Comparison of ENCODE assay signal across 8 mouse cellular contexts in the genomic region with DNA sequence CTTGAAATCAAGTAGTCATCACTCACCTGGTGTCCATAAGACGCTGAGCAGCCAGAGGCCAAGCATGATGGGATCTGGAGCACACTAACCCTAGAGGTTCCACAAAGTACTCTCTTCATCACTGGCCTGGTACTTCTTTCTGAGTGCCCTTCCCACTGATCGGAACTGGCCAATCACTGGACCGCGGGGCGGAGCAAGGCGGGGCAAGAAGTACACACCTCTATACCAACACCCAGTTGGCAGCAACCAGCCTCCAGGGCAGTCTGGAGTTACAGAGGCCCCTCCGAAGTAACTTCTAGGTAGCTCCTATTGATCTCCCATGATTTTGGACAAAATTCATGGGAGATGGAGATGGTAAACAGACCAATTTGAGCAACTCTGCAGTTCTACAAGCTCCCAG. TPM values are rescaled to one million over a fixed set of nuclear protein-coding genes. Genes with fewer than 3 reads are reported as not detected.
A peak's percentile ranks its signal among the peaks of the same experiment; 100 is the strongest.
DNase-seq lines count a peak whose midpoint lies in the region; ATAC-seq and TF ChIP-seq lines count a peak whose summit lies in the region.

TSS of gene Adam8 (minus strand) at position 157 of the 400 bp plus-strand sequence.

- no peak within 1 kb of the TSS for H3K4me3 ChIP-seq in intestine, postnatal 0 days (ENCODE audit: low read depth, low read length)
- H3K4me3 ChIP-seq in midbrain, embryonic 10.5 days: no peak within 1 kb of the TSS
- H3K4me3 ChIP-seq in limb, embryonic 10.5 days: no peak within 1 kb of the TSS

- no peak within 1 kb of the TSS for H3K27ac ChIP-seq in intestine, postnatal 0 days (ENCODE audit: low read depth, low read length)
- no peak within 1 kb of the TSS for H3K27ac ChIP-seq in midbrain, embryonic 10.5 days (replicated peaks)
- H3K27ac ChIP-seq in limb, embryonic 10.5 days: no peak within 1 kb of the TSS

- DNase-seq in adrenal gland, postnatal 10 days: peak; percentile 70
- no peak for DNase-seq in adrenal gland, adult 8-10 months
- peak; percentile 23 for DNase-seq in MEL-GATA-1-ER (ENCODE audit: extremely low read depth, low read depth)
- DNase-seq in lung, postnatal 10 days: peak; percentile 50
- DNase-seq in layer of hippocampus, adult 11-12 months (ENCODE audit: low spot score): no peak
- no peak for DNase-seq in midbrain, embryonic 10.5 days (ENCODE audit: low spot score)
- no peak for DNase-seq in limb, embryonic 10.5 days (ENCODE audit: low spot score)

- TF ChIP-seq CTCF in intestine, postnatal 0 days (IDR thresholded peaks at IDR 0.05; ENCODE audit: low read depth): no peak

- H3K4me2 ChIP-seq in intestine, postnatal 0 days (replicated peaks; ENCODE audit: low read depth): no peak within 1 kb of the TSS

- no peaks in the 10 kb centered on the region for H3K4me1 ChIP-seq in intestine, postnatal 0 days (replicated peaks; ENCODE audit: control insufficient read depth, insufficient read depth, low read length)
- H3K4me1 ChIP-seq in midbrain, embryonic 10.5 days: no peaks in the 10 kb centered on the region
- H3K4me1 ChIP-seq in limb, embryonic 10.5 days: 0 out of 2 replicates have a peak, but pooled peaks cover 4% of the 10 kb centered on the region

- no peak within 1 kb of the TSS for H3K9ac ChIP-seq in intestine, postnatal 0 days (ENCODE audit: low read depth, low read length)

- no peaks in the 10 kb centered on the region for H3K27me3 ChIP-seq in intestine, postnatal 0 days (replicated peaks; ENCODE audit: control insufficient read depth, insufficient read depth, low read length)
- no peaks in the 10 kb centered on the region for H3K27me3 ChIP-seq in midbrain, embryonic 10.5 days (ENCODE audit: low read depth, poor library complexity, severe bottlenecking)
- no peaks in the 10 kb centered on the region for H3K27me3 ChIP-seq in limb, embryonic 10.5 days (ENCODE audit: low read depth, poor library complexity, severe bottlenecking)

- WGBS in intestine, postnatal 0 days: 25% methylated on average over 7 of the region's 7 CpGs
- 37% methylated on average over 7 of the region's 7 CpGs for whole genome bisulfite sequencing in midbrain, embryonic 10.5 days
- WGBS in limb, embryonic 10.5 days: 21% methylated on average over 7 of the region's 7 CpGs

- H3K9me3 ChIP-seq in intestine, postnatal 0 days (ENCODE audit: control insufficient read depth): no peaks in the 10 kb centered on the region
- no peaks in the 10 kb centered on the region for H3K9me3 ChIP-seq in midbrain, embryonic 10.5 days (replicated peaks)
- no peaks in the 10 kb centered on the region for H3K9me3 ChIP-seq in limb, embryonic 10.5 days (replicated peaks)

- ATAC-seq in intestine, postnatal 0 days: peak; percentile 72; the same call in 1 of the 2 replicates

- H3K36me3 ChIP-seq in intestine, postnatal 0 days (ENCODE audit: control insufficient read depth, insufficient read depth): peaks cover 17% of the 10 kb centered on the region
- H3K36me3 ChIP-seq in midbrain, embryonic 10.5 days: peaks cover 29% of the 10 kb centered on the region
- peaks cover 32% of the 10 kb centered on the region for H3K36me3 ChIP-seq in limb, embryonic 10.5 days

RNA-seq across cellular contexts. Expression of gene Adam8, which starts in this region (rescaled TPM):
- total RNA-seq in adrenal gland, postnatal 10 days (2021): 1 to 10 TPM; 1.9 to 2.9 TPM
- 1 to 10 TPM; 1.8 to 5.9 (median 4.4) TPM for total RNA-seq in adrenal gland, adult 8-10 months (2022)
- 0.29 and 0.52 TPM in 2 replicates for polyA plus RNA-seq in intestine, postnatal 0 days (2015; fragmentation: Nextera tagmentation; extraction: Ambion mirVana)
- polyA plus RNA-seq in midbrain, embryonic 10.5 days (2016; fragmentation: Nextera tagmentation; extraction: Ambion mirVana): 2.5 and 2.7 TPM in 2 replicates
- 2.2 TPM in 2 replicates for polyA plus RNA-seq in limb, embryonic 10.5 days (2016; fragmentation: Nextera tagmentation; extraction: Ambion mirVana)

Comparison
In these comparisons a context has a peak if more than half of its experiments do, and no peak if none do; other contexts are left out.
1. DNase-seq: peak in adrenal gland, postnatal 10 days (single experiment), MEL-GATA-1-ER (single experiment) and lung, postnatal 10 days (single experiment); none in adrenal gland, adult 8-10 months (single experiment), layer of hippocampus, adult 11-12 months (single experiment), midbrain, embryonic 10.5 days (single experiment) and limb, embryonic 10.5 days (single experiment).
2. Peak in ATAC-seq in intestine, postnatal 0 days; RNA of the gene not detected or under 1 TPM.